Comparison of ENCODE assay signal across 10 mouse cellular contexts in the genomic region with DNA sequence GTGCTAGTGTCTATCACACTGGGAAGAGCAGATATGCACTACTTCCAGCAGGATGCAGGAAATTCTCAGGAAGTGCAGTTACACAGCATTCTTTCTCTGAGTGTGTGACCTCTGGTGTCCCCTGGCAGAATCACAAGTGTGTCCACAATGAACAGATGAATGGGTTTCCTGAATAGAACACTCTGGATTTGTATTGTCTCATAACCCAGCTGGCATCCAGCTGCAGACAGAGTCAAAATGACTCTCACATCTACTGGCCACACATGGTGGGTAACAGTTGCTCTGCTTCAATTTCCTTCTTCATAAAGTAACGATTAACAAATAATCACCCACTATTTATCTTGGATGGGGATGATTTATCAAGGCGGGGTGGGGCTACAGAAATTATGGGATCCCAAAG. TPM values are rescaled to one million over a fixed set of nuclear protein-coding genes. Genes with fewer than 3 reads are reported as not detected.
DNase-seq lines count a peak whose midpoint lies in the region; ATAC-seq lines count a peak whose summit lies in the region.
"Had no signal": no experiment of that assay in that cellular context is flagged by ENCODE, and none has a peak within 500 bp of the region (broad histone marks: within the 10 kb centered on the region; RNA-seq: fewer than 3 reads in every experiment).

No protein-coding gene starts in this region.

- H3K27me3 ChIP-seq in hindbrain, embryonic 10.5 days (ENCODE audit: insufficient read depth, poor library complexity, severe bottlenecking): no peaks in the 10 kb centered on the region
- H3K27me3 ChIP-seq in hindbrain, embryonic 16.5 days (replicated peaks; ENCODE audit: control insufficient read depth, insufficient read depth, low read length): no peaks in the 10 kb centered on the region
- H3K27me3 ChIP-seq in embryonic facial prominence, embryonic 10.5 days (replicated peaks; ENCODE audit: low read depth, poor library complexity, severe bottlenecking): no peaks in the 10 kb centered on the region
- no peaks in the 10 kb centered on the region for H3K27me3 ChIP-seq in hindbrain, embryonic 15.5 days

- no peaks in the 10 kb centered on the region for H3K9me3 ChIP-seq in hindbrain, embryonic 10.5 days
- H3K9me3 ChIP-seq in hindbrain, embryonic 16.5 days (ENCODE audit: control insufficient read depth, low read length): no peaks in the 10 kb centered on the region
- H3K9me3 ChIP-seq in embryonic facial prominence, embryonic 10.5 days: no peaks in the 10 kb centered on the region
- H3K9me3 ChIP-seq in hindbrain, embryonic 15.5 days: no peaks in the 10 kb centered on the region

- H3K27ac ChIP-seq in hindbrain, embryonic 10.5 days: peak overlapping the region; percentile 76
- H3K27ac ChIP-seq in hindbrain, embryonic 16.5 days (ENCODE audit: low read depth, low read length): no peak overlapping the region; the same call in 1 of the 2 replicates
- H3K27ac ChIP-seq in embryonic facial prominence, embryonic 10.5 days (replicated peaks): 0 out of 2 replicates have a peak overlapping the region, but pooled peaks have one; percentile 35
- H3K27ac ChIP-seq in hindbrain, embryonic 15.5 days (replicated peaks): peak overlapping the region; percentile 66; the same call in 1 of the 2 replicates

- H3K4me2 ChIP-seq in hindbrain, embryonic 16.5 days (ENCODE audit: low read length): no peak overlapping the region
- H3K4me2 ChIP-seq in hindbrain, embryonic 15.5 days: no peak overlapping the region

- H3K4me3 ChIP-seq in hindbrain, embryonic 10.5 days: no peak overlapping the region
- no peak overlapping the region for H3K4me3 ChIP-seq in hindbrain, embryonic 16.5 days (ENCODE audit: low read length)
- no peak overlapping the region for H3K4me3 ChIP-seq in embryonic facial prominence, embryonic 10.5 days
- no peak overlapping the region for H3K4me3 ChIP-seq in hindbrain, embryonic 15.5 days

- WGBS in hindbrain, embryonic 10.5 days: 74% methylated on average over 2 of the region's 2 CpGs
- WGBS in hindbrain, embryonic 16.5 days: 45% methylated on average over 2 of the region's 2 CpGs
- WGBS in embryonic facial prominence, embryonic 10.5 days: 79% methylated on average over 2 of the region's 2 CpGs
- WGBS in hindbrain, embryonic 15.5 days: 50% methylated on average over 2 of the region's 2 CpGs

- DNase-seq in hindbrain, embryonic 10.5 days (ENCODE audit: low spot score): peak; percentile 12
- DNase-seq in embryonic facial prominence, embryonic 10.5 days (ENCODE audit: low spot score): no peak
- DNase-seq in mesoderm, embryonic 11.5 days (ENCODE audit: low read depth, low spot score): peak; percentile 31
- DNase-seq in thymus, postnatal 25 days: no peak
- no peak for DNase-seq in B cell, adult 2 months
- no peak for DNase-seq in right cerebral cortex, adult 2 months (ENCODE audit: low spot score in 2 of 2)
- DNase-seq: thymus, postnatal 14 days had no signal

- ATAC-seq in hindbrain, embryonic 16.5 days: no peak
- ATAC-seq in hindbrain, embryonic 15.5 days (ENCODE audit: low FRiP score, low read depth): no peak

- H3K4me1 ChIP-seq in hindbrain, embryonic 10.5 days (replicated peaks): peaks cover 26% of the 10 kb centered on the region
- H3K4me1 ChIP-seq in hindbrain, embryonic 16.5 days (ENCODE audit: control insufficient read depth, insufficient read depth, low read depth, low read length): peaks cover 12% of the 10 kb centered on the region
- H3K4me1 ChIP-seq in embryonic facial prominence, embryonic 10.5 days: peaks cover 13% of the 10 kb centered on the region
- H3K4me1 ChIP-seq in hindbrain, embryonic 15.5 days (replicated peaks): peaks cover 27% of the 10 kb centered on the region

- H3K9ac ChIP-seq in hindbrain, embryonic 16.5 days (ENCODE audit: low read depth, low read length): no peak overlapping the region
- H3K9ac ChIP-seq in hindbrain, embryonic 15.5 days: no peak overlapping the region

- no peaks in the 10 kb centered on the region for H3K36me3 ChIP-seq in hindbrain, embryonic 10.5 days
- H3K36me3 ChIP-seq in hindbrain, embryonic 16.5 days (ENCODE audit: control insufficient read depth, insufficient read depth, low read length): no peaks in the 10 kb centered on the region
- H3K36me3 ChIP-seq in embryonic facial prominence, embryonic 10.5 days (replicated peaks): no peaks in the 10 kb centered on the region
- H3K36me3 ChIP-seq in hindbrain, embryonic 15.5 days: no peaks in the 10 kb centered on the region

RNA-seq across cellular contexts. Expression of a gene that starts 43.5 kb away (rescaled TPM):
- polyA plus RNA-seq in hindbrain, embryonic 10.5 days (2016; fragmentation: Nextera tagmentation; extraction: Ambion mirVana): 1.2 and 1.7 TPM in 2 replicates
- polyA plus RNA-seq in hindbrain, embryonic 16.5 days (2015; fragmentation: Nextera tagmentation; extraction: Ambion mirVana): 8.6 and 8.9 TPM in 2 replicates
- polyA plus RNA-seq in embryonic facial prominence, embryonic 10.5 days (2016; fragmentation: Nextera tagmentation; extraction: Ambion mirVana): 0.60 and 0.82 TPM in 2 replicates
- 9.3 and 10.2 TPM in 2 replicates for polyA plus RNA-seq in hindbrain, embryonic 15.5 days (2015; fragmentation: Nextera tagmentation; extraction: Ambion mirVana)
- polyA plus RNA-seq: liver, adult 2 months had no signal

Comparison
In these comparisons a context has a peak if more than half of its experiments do, and no peak if none do; other contexts are left out.
1. DNase-seq: peak in hindbrain, embryonic 10.5 days (single experiment) and mesoderm, embryonic 11.5 days (single experiment); none in embryonic facial prominence, embryonic 10.5 days (single experiment), thymus, postnatal 25 days (single experiment), B cell, adult 2 months (0 of 2) and right cerebral cortex, adult 2 months (0 of 2).